Mouse (Mus musculus) liver, embryonic 16.5 days (tissue): ENCODE measurements around the gene Mdfic. TPM values are rescaled to one million over a fixed set of nuclear protein-coding genes. Genes with fewer than 3 reads are reported as not detected.

ENCODE experiments used
- ATAC-seq: fragments of 200-750 bp; cut with Nextera tagmentation; 2 replicates; pipeline ENCODE4 v1.8.0; 2017; ENCODE audit warnings: low read depth, mild to moderate bottlenecking, moderate number of reproducible peaks, moderate library complexity
- H3K27ac ChIP-seq: fragments of 300-500 bp; sonication (generic); 2 replicates; pipeline ENCODE4 v1.5.1; 2014; ENCODE audit warnings: mild to moderate bottlenecking, low read length
- H3K27me3 ChIP-seq: fragments of 300-500 bp; sonication (generic); 2 replicates; pipeline ENCODE4 v1.6.1; 2014; ENCODE audit warnings: low read depth, low read length, mixed read lengths; ENCODE audit not compliant: control insufficient read depth, insufficient read depth
- H3K36me3 ChIP-seq: fragments of 300-500 bp; sonication (generic); 2 replicates; pipeline ENCODE4 v1.6.1; 2014; ENCODE audit warnings: mild to moderate bottlenecking; ENCODE audit not compliant: control insufficient read depth, insufficient read depth
- H3K4me1 ChIP-seq: fragments of 300-500 bp; sonication (generic); 2 replicates; pipeline ENCODE4 v1.6.1; 2014; ENCODE audit warnings: low read depth, low read length, mixed read lengths; ENCODE audit not compliant: control insufficient read depth
- H3K4me2 ChIP-seq: fragments of 300-500 bp; sonication (generic); 2 replicates; pipeline ENCODE4 v1.6.1; 2014; ENCODE audit warnings: low read depth, low read length, mixed read lengths
- H3K4me3 ChIP-seq: fragments of 300-500 bp; sonication (generic); 2 replicates; pipeline ENCODE4 v1.5.1; 2014; ENCODE audit warnings: low read depth, mild to moderate bottlenecking, low read length
- H3K9ac ChIP-seq: fragments of 300-500 bp; sonication (generic); 2 replicates; pipeline ENCODE4 v1.6.1; 2014; ENCODE audit warnings: low read depth, low read length
- H3K9me3 ChIP-seq: fragments of 300-500 bp; sonication (generic); replicated peaks from 2 replicates; pipeline ENCODE4 v1.6.1; 2016; ENCODE audit warnings: low read length; ENCODE audit not compliant: control insufficient read depth
- WGBS: fragments of 180-500 bp; shearing (Covaris S2); extraction: QIAGEN DNeasy Blood & Tissue Kit; methylation state at CpG from one replicate; pipeline ENCODE4 v1.1.7; 2014; ENCODE audit not compliant: insufficient replicate concordance; 5-methylcytosine and 5-hydroxymethylcytosine counted together
- polyA plus RNA-seq: library from polyadenylated mRNA; unstranded; fragments of >200 nt; fragmentation: Nextera tagmentation; extraction: Ambion mirVana; gene quantifications from 2 replicates; pipeline ENCODE4 v1.2.1, GENCODE M21; 2015

The Mdfic gene
- polyA plus RNA-seq, 1 experiment from 2014 or later = 0.89 TPM

- Histone ChIP-seq H3K36me3 (no peaks in the 10 kb centered on the region), H3K4me3 (no peak overlapping the region), H3K9me3 (no peaks in the 10 kb centered on the region), H3K4me1 (no peaks in the 10 kb centered on the region), H3K27me3 (no peaks in the 10 kb centered on the region), H3K9ac (no peak overlapping the region), H3K27ac (no peak overlapping the region), H3K4me2 (no peak overlapping the region)
- WGBS = 59% methylated on average over 2 of the region's 2 CpGs
- no peak for ATAC-seq
These were observed 120.0 kb downstream of the Mdfic start for GRCm38 (mm10) chr6:15840429-15840828.

GRCm38 (mm10) chr6:15841476-15842209, 121.2 kb downstream of the Mdfic start:
- Histone ChIP-seq H3K4me3 (no peak overlapping the region), H3K27ac (no peak overlapping the region), H3K9me3 (no peaks in the 10 kb centered on the region), H3K36me3 (no peaks in the 10 kb centered on the region), H3K9ac (no peak overlapping the region), H3K4me1 (no peaks in the 10 kb centered on the region), H3K27me3 (no peaks in the 10 kb centered on the region), H3K4me2 (no peak overlapping the region)
- ATAC-seq = peak; percentile 54
- 54% methylated on average over 5 of the region's 5 CpGs for WGBS

- WGBS = 70% methylated on average over 3 of the region's 3 CpGs
- Histone ChIP-seq H3K36me3 (no peaks in the 10 kb centered on the region), H3K27ac (no peak overlapping the region), H3K9ac (no peak overlapping the region), H3K27me3 (no peaks in the 10 kb centered on the region), H3K4me1 (no peaks in the 10 kb centered on the region), H3K9me3 (no peaks in the 10 kb centered on the region), H3K4me2 (no peak overlapping the region), H3K4me3 (no peak overlapping the region)
- ATAC-seq = no peak
These were observed 122.8 kb downstream of the Mdfic start for GRCm38 (mm10) chr6:15843295-15843694.

GRCm38 (mm10) chr6:15845711-15846342, 125.4 kb downstream of the Mdfic start:
- 38% methylated on average over 2 of the region's 2 CpGs for WGBS
- Histone ChIP-seq H3K4me3 (no peak overlapping the region), H3K4me1 (no peaks in the 10 kb centered on the region), H3K9me3 (no peaks in the 10 kb centered on the region), H3K36me3 (no peaks in the 10 kb centered on the region), H3K9ac (no peak overlapping the region), H3K27ac (no peak overlapping the region), H3K27me3 (no peaks in the 10 kb centered on the region), H3K4me2 (no peak overlapping the region)
- peak; percentile 48; the same call in 1 of the 2 replicates for ATAC-seq
